Mouse (Mus musculus) CD4-positive naive resting alpha-beta T cell, adult 57 days (primary cell): ENCODE results near the gene Chst13. TPM values are rescaled to one million over a fixed set of nuclear protein-coding genes. Genes with fewer than 3 reads are reported as not detected.

Experiments used
- total RNA-seq: library from RNA; stranded (reverse); gene quantifications from one replicate; pipeline ENCODE4 v1.2.4, GENCODE M21; 2023

Chst13 gene
- 0.35 TPM for total RNA-seq

GRCm38 (mm10) chr6:90324991-90325390, at the start of gene Chst13:
TSS of gene Chst13 (minus strand) at chr6:90325185.

GRCm38 (mm10) chr6:90368976-90369724, 44.2 kb upstream of the Chst13 start, which contains the start of gene Zxdc:
TSS of gene Zxdc (plus strand) at chr6:90369492.

DNA sequence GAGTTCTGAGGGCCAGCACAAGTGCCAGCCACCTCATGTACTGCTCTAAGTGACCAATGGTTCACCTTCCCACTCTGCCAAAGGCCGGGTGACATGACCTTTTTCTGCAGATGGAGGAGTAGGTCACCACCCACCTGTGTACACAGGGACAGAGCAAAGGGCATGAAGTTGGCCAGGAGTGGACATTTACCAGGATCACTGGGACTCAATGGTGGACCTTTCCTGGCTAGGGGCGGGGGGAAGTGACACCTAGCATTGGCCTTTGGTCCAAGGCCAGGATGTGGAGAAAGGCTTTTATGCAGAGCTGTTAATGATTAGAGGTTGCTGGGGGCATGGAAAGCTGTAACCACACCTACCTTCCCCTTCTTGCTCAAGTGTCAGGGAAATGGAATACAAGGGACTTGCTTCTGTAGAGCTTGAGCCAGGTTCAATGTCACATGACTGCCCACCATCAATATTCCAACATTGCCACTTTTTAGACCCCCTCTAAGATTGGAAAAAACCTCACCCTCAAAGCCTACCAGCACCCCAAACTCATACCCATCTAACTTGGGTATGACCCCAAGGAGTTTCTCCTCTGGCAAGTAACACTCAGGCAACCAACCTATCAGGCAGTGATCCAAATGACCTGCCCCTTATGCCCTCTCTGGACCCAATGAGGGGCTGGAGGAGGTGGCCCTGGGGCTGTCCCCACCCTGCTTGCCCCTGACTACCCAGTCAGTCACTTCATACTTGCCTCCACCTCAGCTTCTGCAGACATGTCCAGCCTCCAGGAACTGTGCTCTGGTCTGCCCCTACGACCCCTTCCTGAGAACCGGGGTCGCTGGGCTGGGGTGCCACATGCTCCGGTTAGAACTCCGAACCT, 7.8 kb upstream of the Chst13 start, which contains the start of gene Uroc1:
Gene Uroc1, plus strand, starts transcription at position 724 of the 865 bp plus-strand sequence.

DNA sequence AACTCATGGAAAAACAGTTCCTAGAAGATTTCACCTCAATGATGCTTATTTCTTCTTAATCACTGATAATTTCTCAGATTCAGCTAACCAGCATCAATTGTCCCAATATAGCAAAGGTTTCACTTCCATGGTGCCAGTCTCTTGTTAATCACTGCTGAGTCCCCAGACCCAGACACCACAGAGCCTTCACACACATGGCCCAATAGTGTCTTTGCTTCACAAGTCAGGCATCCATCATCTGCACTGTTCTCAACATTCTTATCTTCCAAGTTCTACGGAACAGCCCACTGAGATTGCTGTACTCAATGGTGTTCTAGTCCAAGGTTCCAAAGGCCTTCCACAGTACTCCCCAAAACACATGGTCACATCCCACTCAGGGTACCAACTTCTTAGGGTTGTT, 24.1 kb downstream of the Chst13 start, which contains the start of gene BC048671:
Gene BC048671, plus strand, starts transcription at position 301 of the 400 bp plus-strand sequence.

Other genes with a start within 250 kb of the Chst13 start
- gene Vmn1r49, start 246.7 kb downstream of the Chst13 start, total RNA-seq, result not detected
- gene Vmn1r50, start 223.8 kb downstream of the Chst13 start, total RNA-seq, result not detected
- gene Vmn1r51, start 202.6 kb downstream of the Chst13 start, total RNA-seq, result not detected
- not detected for gene Vmn1r52, start 150.4 kb downstream of the Chst13 start, total RNA-seq
- not detected for gene V1ra8, start 122.4 kb downstream of the Chst13 start, total RNA-seq
- not detected for gene Vmn1r53, start 100.7 kb downstream of the Chst13 start, total RNA-seq
- gene Vmn1r54, start 78.9 kb downstream of the Chst13 start, total RNA-seq, result not detected
- not detected for gene BC048671, start 24.0 kb downstream of the Chst13 start, total RNA-seq
- not detected for gene Uroc1, start 8.1 kb upstream of the Chst13 start, total RNA-seq
- gene Zxdc, start 44.3 kb upstream of the Chst13 start, total RNA-seq, result 34.6 TPM
- gene Cfap100, start 103.6 kb upstream of the Chst13 start, total RNA-seq, result not detected
- not detected for gene Klf15, start 137.4 kb upstream of the Chst13 start, total RNA-seq
- 0.53 TPM for gene Aldh1l1, start 161.2 kb upstream of the Chst13 start, total RNA-seq